Mouse (Mus musculus) adrenal gland, adult 8-10 months (tissue): Measurements from ENCODE around the gene Zfp174. TPM values are rescaled to one million over a fixed set of nuclear protein-coding genes. Genes with fewer than 3 reads are reported as not detected.
A peak's percentile ranks its signal among the peaks of the same experiment; 100 is the strongest.

ENCODE experiments used
- DNase-seq: peaks from one replicate; pipeline ENCODE4 v3.0.0; 2022
- total RNA-seq, 4 experiments: library from RNA; stranded (reverse); gene quantifications; 2 replicates each; pipeline ENCODE4 v1.2.4; 2022

The Zfp174 gene
- total RNA-seq, 4 experiments from 2014 or later, result 6.2 to 22.0 (median 13.8) TPM

GRCm38 (mm10) chr16:3884201-3885064 lies 37.4 kb downstream of the Zfp174 start, which contains the start of the genes Zfp597 and Gm20695:
Gene Zfp597, minus strand, starts transcription at chr16:3884561.
Gene Gm20695, plus strand, starts transcription at chr16:3884648.
- DNase-seq, result peak; percentile 91

- no peak for DNase-seq
These were observed 38.1 kb downstream of the Zfp174 start for GRCm38 (mm10) chr16:3885065-3885670.

GRCm38 (mm10) chr16:3891621-3892295 lies 44.7 kb downstream of the Zfp174 start:
- DNase-seq, result no peak

GRCm38 (mm10) chr16:3893739-3894138 lies 46.7 kb downstream of the Zfp174 start:
- DNase-seq, result no peak

GRCm38 (mm10) chr16:3895173-3895792 lies 48.2 kb downstream of the Zfp174 start:
- DNase-seq, result no peak

- DNase-seq, result no peak
These were observed 49.0 kb downstream of the Zfp174 start for GRCm38 (mm10) chr16:3896046-3896445.

- DNase-seq, result no peak
These were observed 49.5 kb downstream of the Zfp174 start for GRCm38 (mm10) chr16:3896553-3896952.

- no peak for DNase-seq
These were observed 60.4 kb downstream of the Zfp174 start for GRCm38 (mm10) chr16:3907471-3907870.

Other genes starting within 250 kb of the Zfp174 start
- under 1 TPM in 1 of 4 experiments, not detected in 3; 0.19 TPM for gene Mefv, start 129.2 kb upstream of the Zfp174 start, total RNA-seq
- 10 to 100 TPM; 19.2 to 33.5 (median 28.1) TPM for gene Zfp263, start 103.2 kb upstream of the Zfp174 start, total RNA-seq
- gene Olfr15, start 16.4 kb upstream of the Zfp174 start, total RNA-seq, result not detected
- 100 to 1,000 TPM in 3 of 4 experiments, 10 to 100 TPM in 1; 96.5 to 162 (median 105) TPM for gene Naa60, start 25.1 kb downstream of the Zfp174 start, total RNA-seq
- 10 to 100 TPM; 18.9 to 25.4 (median 21.3) TPM for gene Zfp597, start 37.3 kb downstream of the Zfp174 start, total RNA-seq
- 1 to 10 TPM; 1.6 to 2.2 (median 2.1) TPM for gene Gm20695, start 37.4 kb downstream of the Zfp174 start, total RNA-seq
- 1 to 10 TPM; 3.6 to 9.3 (median 5.5) TPM for gene 1700037C18Rik, start 61.4 kb downstream of the Zfp174 start, total RNA-seq
- 10 to 100 TPM; 20.5 to 26.2 (median 22.8) TPM for gene Cluap1, start 61.5 kb downstream of the Zfp174 start, total RNA-seq
- gene Nlrc3, start 129.4 kb downstream of the Zfp174 start, total RNA-seq, result 1 to 10 TPM; 3.0 to 6.3 (median 3.8) TPM
- 10 to 100 TPM; 22.0 to 41.0 (median 29.6) TPM for gene Slx4, start 156.5 kb downstream of the Zfp174 start, total RNA-seq
- not detected for gene Dnase1, start 189.7 kb downstream of the Zfp174 start, total RNA-seq
- 100 to 1,000 TPM; 151 to 221 (median 194) TPM for gene Trap1, start 230.6 kb downstream of the Zfp174 start, total RNA-seq